In genomic region chr3:116512904-116513716, GRCm38 (mm10) we compare ENCODE assay signal across 7 mouse cellular contexts. TPM values are rescaled to one million over a fixed set of nuclear protein-coding genes. Genes with fewer than 3 reads are reported as not detected.
DNase-seq lines count a peak whose midpoint lies in the region; ATAC-seq lines count a peak whose summit lies in the region.

Gene Dbt (plus strand): TSS chr3:116513070.

- H3K4me2 ChIP-seq in midbrain, embryonic 13.5 days (replicated peaks): peak within 1 kb of the TSS; percentile 71

- H3K9me3 ChIP-seq in embryonic facial prominence, embryonic 10.5 days: no peaks in the 10 kb centered on the region
- no peaks in the 10 kb centered on the region for H3K9me3 ChIP-seq in limb, embryonic 10.5 days (replicated peaks)
- H3K9me3 ChIP-seq in midbrain, embryonic 13.5 days: no peaks in the 10 kb centered on the region

- H3K9ac ChIP-seq in midbrain, embryonic 13.5 days (replicated peaks): peak within 1 kb of the TSS; percentile 72

- peak within 1 kb of the TSS; percentile 70 for H3K27ac ChIP-seq in embryonic facial prominence, embryonic 10.5 days (replicated peaks)
- H3K27ac ChIP-seq in limb, embryonic 10.5 days: peak within 1 kb of the TSS; percentile 74
- H3K27ac ChIP-seq in midbrain, embryonic 13.5 days: no peak within 1 kb of the TSS

- DNase-seq in adrenal gland, adult 8-10 months: peak; percentile 84
- peak; percentile 93 for DNase-seq in embryonic facial prominence, embryonic 10.5 days (ENCODE audit: low spot score)
- peak; percentile 92 for DNase-seq in kidney, adult 11 months
- DNase-seq in limb, embryonic 10.5 days (ENCODE audit: low spot score): peak; percentile 90
- DNase-seq in spleen, adult 12 weeks (ENCODE audit: low spot score): peak; percentile 50

- H3K4me3 ChIP-seq in embryonic facial prominence, embryonic 10.5 days: peak within 1 kb of the TSS; percentile 73
- H3K4me3 ChIP-seq in limb, embryonic 10.5 days: peak within 1 kb of the TSS; percentile 68
- H3K4me3 ChIP-seq in midbrain, embryonic 13.5 days (replicated peaks): peak within 1 kb of the TSS; percentile 69

- peaks cover 18% of the 10 kb centered on the region for H3K4me1 ChIP-seq in embryonic facial prominence, embryonic 10.5 days
- peaks cover 11% of the 10 kb centered on the region for H3K4me1 ChIP-seq in limb, embryonic 10.5 days
- peaks cover 15% of the 10 kb centered on the region for H3K4me1 ChIP-seq in midbrain, embryonic 13.5 days (replicated peaks)

- H3K36me3 ChIP-seq in embryonic facial prominence, embryonic 10.5 days (replicated peaks): peaks cover 15% of the 10 kb centered on the region; the same call in 1 of the 2 replicates
- H3K36me3 ChIP-seq in limb, embryonic 10.5 days: peaks cover 8% of the 10 kb centered on the region
- H3K36me3 ChIP-seq in midbrain, embryonic 13.5 days: no peaks in the 10 kb centered on the region

- WGBS in embryonic facial prominence, embryonic 10.5 days: 2% methylated on average over 36 of the region's 36 CpGs
- WGBS in limb, embryonic 10.5 days: 1% methylated on average over 36 of the region's 36 CpGs
- 2% methylated on average over 36 of the region's 36 CpGs for WGBS in midbrain, embryonic 13.5 days

- H3K27me3 ChIP-seq in embryonic facial prominence, embryonic 10.5 days (replicated peaks; ENCODE audit: low read depth, poor library complexity, severe bottlenecking): no peaks in the 10 kb centered on the region
- H3K27me3 ChIP-seq in limb, embryonic 10.5 days (ENCODE audit: low read depth, poor library complexity, severe bottlenecking): no peaks in the 10 kb centered on the region
- no peaks in the 10 kb centered on the region; the same call in 1 of the 2 replicates for H3K27me3 ChIP-seq in midbrain, embryonic 13.5 days

- ATAC-seq in granulocyte monocyte progenitor cell, adult 5-6 weeks (replicated peaks; ENCODE audit: poor library complexity, severe bottlenecking): peak; percentile 84
- peak; percentile 95 for ATAC-seq in midbrain, embryonic 13.5 days

RNA-seq across cellular contexts. Expression of gene Dbt, which starts in this region (rescaled TPM):
- 10 to 100 TPM; 57.2 to 70.8 (median 62.5) TPM for total RNA-seq in adrenal gland, adult 8-10 months (2022)
- polyA plus RNA-seq in embryonic facial prominence, embryonic 10.5 days (2016; fragmentation: Nextera tagmentation; extraction: Ambion mirVana): 12.3 and 12.5 TPM in 2 replicates
- 19.1 and 19.5 TPM in 2 replicates for total RNA-seq in granulocyte monocyte progenitor cell, adult 5-6 weeks (2014; fragmentation: Nextera tagmentation)
- total RNA-seq in granulocyte monocyte progenitor cell, adult 5-6 weeks (2017): 19.3 and 19.9 TPM in 2 replicates
- polyA plus RNA-seq in limb, embryonic 10.5 days (2016; fragmentation: Nextera tagmentation; extraction: Ambion mirVana): 11.2 and 12.4 TPM in 2 replicates
- polyA plus RNA-seq in midbrain, embryonic 13.5 days (2015; fragmentation: Nextera tagmentation; extraction: Ambion mirVana): 11.5 and 11.9 TPM in 2 replicates
